Mouse (Mus musculus) bone marrow macrophage, adult 2 months (primary cell): ENCODE results near the gene Sec11a.

ENCODE experiments used
- CTCF ChIP-seq: IDR thresholded peaks from 2 replicates; pipeline ENCODE4 v1.5.1; 2012; ENCODE audit warnings: low read depth, mild to moderate bottlenecking, low read length, moderate library complexity
- POLR2A ChIP-seq: IDR thresholded peaks from 2 replicates; pipeline ENCODE4 v1.6.1; 2012; ENCODE audit warnings: mild to moderate bottlenecking, low read depth, low read length, borderline replicate concordance

GRCm38 (mm10) chr7:80912496-80912895 lies 35.1 kb downstream of the Sec11a start:
- TF ChIP-seq POLR2A = no peak
- TF ChIP-seq CTCF = no peak
